ENCODE assay signal across 9 mouse cellular contexts in the genomic region with DNA sequence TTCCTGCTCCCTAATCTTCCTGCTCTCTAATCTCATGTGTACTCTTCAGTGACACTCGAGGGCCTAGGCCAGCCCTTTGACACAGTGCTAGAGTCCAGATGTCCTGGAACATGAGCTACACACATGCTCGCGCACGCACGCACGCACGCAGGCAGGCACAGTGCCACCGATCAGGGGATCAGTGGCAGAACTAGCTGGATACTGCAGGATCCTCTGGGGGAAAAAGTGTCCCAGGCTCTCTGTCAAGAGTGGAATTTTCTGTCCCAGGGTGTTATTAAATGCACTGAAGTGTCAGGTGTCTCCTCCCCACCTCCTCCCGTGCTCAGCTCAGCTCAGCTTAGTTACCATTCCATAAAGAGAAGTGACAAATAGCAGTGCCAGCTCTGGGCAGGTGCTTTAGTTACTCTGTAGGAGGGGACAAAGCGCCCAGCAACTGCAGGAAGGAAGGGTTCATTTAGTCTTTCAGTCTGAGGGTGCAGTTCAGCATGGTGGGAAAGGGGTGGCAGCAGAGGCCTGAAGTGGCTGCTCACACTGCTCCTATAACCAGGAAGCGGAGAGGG. TPM values are rescaled to one million over a fixed set of nuclear protein-coding genes. Genes with fewer than 3 reads are reported as not detected.
A peak's percentile ranks its signal among the peaks of the same experiment; 100 is the strongest.
DNase-seq lines count a peak whose midpoint lies in the region; ATAC-seq and TF ChIP-seq lines count a peak whose summit lies in the region.
"Had no signal": no experiment of that assay in that cellular context is flagged by ENCODE, and none has a peak within 500 bp of the region (broad histone marks: within the 10 kb centered on the region; RNA-seq: fewer than 3 reads in every experiment).

No protein-coding gene starts in this region.

- peak; percentile 83 for DNase-seq in gastrocnemius, adult 2 months
- DNase-seq in gastrocnemius, postnatal 36 days: no peak
- no peak for DNase-seq in CH12.LX (ENCODE audit: extremely low read depth)
- DNase-seq in kidney, postnatal 25 days: peak; percentile 51 to 81
- no peak for DNase-seq in spleen, adult 12 weeks (ENCODE audit: low spot score)
- DNase-seq in right cerebral cortex, postnatal 4 days: no peak
- no peak for DNase-seq in spleen, adult 18-20 months

- no peaks in the 10 kb centered on the region for H3K36me3 ChIP-seq in CH12.LX (replicated peaks in 1 of 2; ENCODE audit: control insufficient read depth in 1 of 2, insufficient read depth in 1 of 2, low read length in 1 of 2)
- H3K36me3 ChIP-seq in embryonic facial prominence, embryonic 15.5 days: no peaks in the 10 kb centered on the region
- H3K36me3 ChIP-seq: limb, embryonic 12.5 days had no signal

- H3K79me2 ChIP-seq in CH12.LX (replicated peaks; ENCODE audit: control insufficient read depth, extremely low read depth, insufficient read depth, poor library complexity, severe bottlenecking): no peaks in the 10 kb centered on the region

- H3K27me3 ChIP-seq in CH12.LX (replicated peaks): no peaks in the 10 kb centered on the region
- no peaks in the 10 kb centered on the region for H3K27me3 ChIP-seq in embryonic facial prominence, embryonic 15.5 days
- H3K27me3 ChIP-seq: limb, embryonic 12.5 days had no signal

- no peaks in the 10 kb centered on the region for H3K4me1 ChIP-seq in CH12.LX (ENCODE audit: control insufficient read depth in 1 of 2, insufficient read depth in 2 of 2)
- peaks cover 8% of the 10 kb centered on the region; the same call in 1 of the 2 replicates for H3K4me1 ChIP-seq in embryonic facial prominence, embryonic 15.5 days

- peak overlapping the region; percentile 94 for H3K27ac ChIP-seq in gastrocnemius, adult 2 months
- no peak overlapping the region; the same call in 1 of the 2 replicates for H3K27ac ChIP-seq in CH12.LX (ENCODE audit: insufficient read depth, low read depth)
- no peak overlapping the region for H3K27ac ChIP-seq in embryonic facial prominence, embryonic 15.5 days (replicated peaks)
- H3K27ac ChIP-seq: limb, embryonic 12.5 days had no signal

- no peaks in the 10 kb centered on the region for H3K9me3 ChIP-seq in CH12.LX (replicated peaks; ENCODE audit: low read length)
- no peaks in the 10 kb centered on the region for H3K9me3 ChIP-seq in embryonic facial prominence, embryonic 15.5 days (replicated peaks)
- H3K9me3 ChIP-seq: limb, embryonic 12.5 days had no signal

- TF ChIP-seq RAD21 in CH12.LX (IDR thresholded peaks at IDR 0.05; ENCODE audit: low read depth, low read length): peak; percentile 20

- WGBS in embryonic facial prominence, embryonic 15.5 days: 66% methylated on average over 11 of the region's 11 CpGs

- no peak overlapping the region for H3K4me2 ChIP-seq in CH12.LX (ENCODE audit: insufficient read depth, low read depth, poor library complexity, severe bottlenecking)
- no peak overlapping the region for H3K4me2 ChIP-seq in embryonic facial prominence, embryonic 15.5 days (replicated peaks)
- H3K4me2 ChIP-seq: limb, embryonic 12.5 days had no signal

- in situ Hi-C loops in CH12.LX (cut with MboI; ENCODE audit: low pct_ligation_motif_present, low pct_unique_long_range_greater_than_20kb, low sequenced_read_pairs): no loop called here

- ATAC-seq in embryonic facial prominence, embryonic 15.5 days (ENCODE audit: insufficient number of reproducible peaks, low FRiP score, low TSS enrichment, low read depth): peak; percentile 63; the same call in 1 of the 2 replicates

- TF ChIP-seq POLR2A in CH12.LX (IDR thresholded peaks at IDR 0.05; ENCODE audit: low read depth, low read length): no peak

- no peak for TF ChIP-seq EP300 in CH12.LX (IDR thresholded peaks at IDR 0.05; ENCODE audit: low read length)

- intact Hi-C loops in gastrocnemius, adult 2 months (cut with DNase I): no loop called here
- intact Hi-C loops in gastrocnemius, postnatal 36 days (cut with DNase I): no loop called here

- dilution Hi-C loops in CH12.LX (cut with MboI; ENCODE audit: extremely low pct_ligation_motif_present, extremely low pct_unique_long_range_greater_than_20kb, low sequenced_read_pairs): no loop called here

- peak; percentile 53 for TF ChIP-seq CTCF in gastrocnemius, adult 2 months (IDR thresholded peaks at IDR 0.05)
- peak in 1 of 2 experiments; percentile 40; a peak in 2 of 4 replicates for TF ChIP-seq CTCF in CH12.LX (conservative IDR thresholded peaks at IDR 0.05 in 1 of 2, IDR thresholded peaks at IDR 0.05 in 1 of 2; ENCODE audit: low read depth in 2 of 2, low read length in 2 of 2)

- no peak overlapping the region for H3K9ac ChIP-seq in CH12.LX (ENCODE audit: insufficient read depth, low read depth)
- no peak overlapping the region for H3K9ac ChIP-seq in embryonic facial prominence, embryonic 15.5 days
- H3K9ac ChIP-seq: limb, embryonic 12.5 days had no signal

- H3K4me3 ChIP-seq in gastrocnemius, adult 2 months: peak overlapping the region; percentile 28
- H3K4me3 ChIP-seq in CH12.LX (replicated peaks in 1 of 3; ENCODE audit: low read depth in 2 of 3, low read length in 2 of 3, poor library complexity in 1 of 3): no peak overlapping the region
- H3K4me3 ChIP-seq in embryonic facial prominence, embryonic 15.5 days (replicated peaks): no peak overlapping the region
- H3K4me3 ChIP-seq: limb, embryonic 12.5 days had no signal

TF ChIP-seq in CH12.LX, 34 proteins besides CTCF, POLR2A, EP300 and RAD21:
- 0 out of 2 replicates have a peak, but pooled peaks have one; percentile 33 for TF ChIP-seq ELF1 (IDR thresholded peaks at IDR 0.05; ENCODE audit: low read depth, low read length)
- no peak for TF ChIP-seq CHD2 (IDR thresholded peaks at IDR 0.05; ENCODE audit: low read length)
- no peak for TF ChIP-seq MEF2A (IDR thresholded peaks at IDR 0.05; ENCODE audit: borderline replicate concordance, low read depth, low read length)
- no peak for TF ChIP-seq RCOR1 (conservative IDR thresholded peaks at IDR 0.05; ENCODE audit: low read depth, low read length)

RNA-seq across cellular contexts. Expression of gene Ndufa6, which starts 7.4 kb away (rescaled TPM):
- total RNA-seq in gastrocnemius, adult 2 months (2021): 100 to 1,000 TPM; 464 to 595 TPM
- total RNA-seq in gastrocnemius, postnatal 36 days (2021): 100 to 1,000 TPM; 440 to 476 TPM
- 170 and 222 TPM in 2 replicates for total RNA-seq in CH12.LX (2012; rRNA removed)
- 262 and 279 TPM in 2 replicates for total RNA-seq in CH12.LX (2014; rRNA removed)
- 87.3 and 109 TPM in 2 replicates for polyA plus RNA-seq in CH12.LX (2012; ENCODE audit: insufficient read length, low read depth)
- polyA plus RNA-seq in embryonic facial prominence, embryonic 15.5 days (2015; fragmentation: Nextera tagmentation; extraction: Ambion mirVana): 314 and 320 TPM in 2 replicates

RNA-seq across cellular contexts. Expression of gene Cyp2d22, which starts 18.5 kb away (rescaled TPM):
- 10 to 100 TPM; 13.1 to 16.4 TPM for total RNA-seq in gastrocnemius, adult 2 months (2021)
- 10 to 100 TPM; 12.3 to 16.7 TPM for total RNA-seq in gastrocnemius, postnatal 36 days (2021)
- total RNA-seq in CH12.LX (2012; rRNA removed) (0.21 and 0.42 TPM in 2 replicates), CH12.LX (2014; rRNA removed) (0.24 TPM in 1 of 2 replicates, not detected in the other)
- polyA plus RNA-seq in CH12.LX (2012; ENCODE audit: insufficient read length, low read depth): 0.08 TPM in 1 of 2 replicates, not detected in the other
- 12.2 and 12.3 TPM in 2 replicates for polyA plus RNA-seq in embryonic facial prominence, embryonic 15.5 days (2015; fragmentation: Nextera tagmentation; extraction: Ambion mirVana)

RNA-seq across cellular contexts. Expression of gene Smdt1, which starts 22.8 kb away (rescaled TPM):
- total RNA-seq in gastrocnemius, adult 2 months (2021): 100 to 1,000 TPM; 134 to 141 TPM
- 100 to 1,000 TPM; 116 to 123 TPM for total RNA-seq in gastrocnemius, postnatal 36 days (2021)
- 171 TPM in 2 replicates for total RNA-seq in CH12.LX (2012; rRNA removed)
- 112 and 114 TPM in 2 replicates for total RNA-seq in CH12.LX (2014; rRNA removed)
- 122 and 138 TPM in 2 replicates for polyA plus RNA-seq in CH12.LX (2012; ENCODE audit: insufficient read length, low read depth)
- polyA plus RNA-seq in embryonic facial prominence, embryonic 15.5 days (2015; fragmentation: Nextera tagmentation; extraction: Ambion mirVana): 264 and 279 TPM in 2 replicates

RNA-seq across cellular contexts. Expression of gene Pheta2, which starts 22.8 kb away (rescaled TPM):
- under 1 TPM; 0.26 to 0.61 TPM for total RNA-seq in gastrocnemius, adult 2 months (2021)
- under 1 TPM; 0.37 to 0.51 TPM for total RNA-seq in gastrocnemius, postnatal 36 days (2021)
- total RNA-seq in CH12.LX (2012; rRNA removed) (0.08 TPM in 1 of 2 replicates, not detected in the other), CH12.LX (2014; rRNA removed) (not detected in 2 replicates)
- polyA plus RNA-seq in CH12.LX (2012; ENCODE audit: insufficient read length, low read depth): not detected in 2 replicates
- polyA plus RNA-seq in embryonic facial prominence, embryonic 15.5 days (2015; fragmentation: Nextera tagmentation; extraction: Ambion mirVana): 23.8 and 24.9 TPM in 2 replicates

RNA-seq across cellular contexts. Expression of gene Naga, which starts 22.8 kb away (rescaled TPM):
- total RNA-seq in gastrocnemius, adult 2 months (2021): 10 to 100 TPM; 10.5 to 10.9 TPM
- 10 to 100 TPM; 10.3 to 13.2 TPM for total RNA-seq in gastrocnemius, postnatal 36 days (2021)
- total RNA-seq in CH12.LX (2012; rRNA removed) (21.1 and 28.2 TPM in 2 replicates), CH12.LX (2014; rRNA removed) (17.7 and 19.9 TPM in 2 replicates)
- polyA plus RNA-seq in CH12.LX (2012; ENCODE audit: insufficient read length, low read depth): 18.7 and 21.9 TPM in 2 replicates
- polyA plus RNA-seq in embryonic facial prominence, embryonic 15.5 days (2015; fragmentation: Nextera tagmentation; extraction: Ambion mirVana): 64.8 and 65.9 TPM in 2 replicates

Comparison
In these comparisons a context has a peak if more than half of its experiments do, and no peak if none do; other contexts are left out.
1. DNase-seq: peak in gastrocnemius, adult 2 months (single experiment) and kidney, postnatal 25 days (2 of 2); none in gastrocnemius, postnatal 36 days (0 of 2), CH12.LX (single experiment), spleen, adult 12 weeks (single experiment), right cerebral cortex, postnatal 4 days (single experiment) and spleen, adult 18-20 months (0 of 2).
2. RNA of gene Cyp2d22, which starts 18.5 kb away (total RNA-seq): 12.3 to 16.7 TPM in gastrocnemius, postnatal 36 days and 13.1 to 16.4 TPM in gastrocnemius, adult 2 months; 0.21 to 0.42 TPM in CH12.LX; every median in the first group is over 4 times any median in the second.